Mouse (Mus musculus) right cerebral cortex, postnatal 4 days (tissue): ENCODE data around the gene Olfr512.

Experiments
- DNase-seq: peaks from one replicate; pipeline ENCODE4 v3.0.0-alpha.2; 2022

Olfr512 gene

DNA sequence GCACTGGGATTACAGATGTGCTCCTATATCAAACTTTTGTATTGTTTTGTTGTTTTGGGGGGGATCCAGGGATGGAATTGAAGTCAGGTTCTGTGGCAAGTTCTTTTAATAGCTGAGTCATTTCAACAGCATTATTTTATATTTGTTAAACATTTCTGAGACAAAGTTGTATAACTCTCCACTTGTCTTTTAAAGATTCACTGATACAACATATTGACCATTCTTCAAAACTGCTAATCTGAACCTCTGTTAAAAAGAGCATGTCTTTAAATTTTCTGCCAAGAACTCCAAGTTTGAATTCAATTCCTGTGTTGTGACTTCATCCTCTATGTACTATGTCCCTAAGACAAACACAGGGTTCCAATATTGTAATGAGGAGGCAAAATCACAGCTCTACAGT, at the start of gene Olfr512:
TSS of gene Olfr512 (plus strand) at position 301 of the 400 bp plus-strand sequence.
- DNase-seq, result no peak

DNA sequence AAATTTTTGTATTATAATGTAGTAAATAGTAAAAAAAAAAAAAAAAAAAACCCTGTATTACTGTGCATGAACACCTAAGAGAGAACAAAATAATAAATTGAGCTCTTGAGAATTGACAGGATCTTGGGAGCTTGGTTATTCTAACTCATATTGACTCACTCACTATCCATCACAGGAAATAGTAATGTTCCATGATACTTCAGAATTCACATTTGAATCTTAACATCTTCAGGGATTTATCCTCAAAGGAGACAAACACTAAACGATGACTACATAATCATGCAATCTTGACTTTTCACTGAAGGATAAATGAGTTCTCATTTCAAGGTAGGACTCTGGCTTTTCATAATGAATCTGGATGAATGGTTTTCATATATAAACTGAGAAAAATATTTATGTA, 47.0 kb upstream of the Olfr512 start, which contains the start of gene Olfr510:
TSS of gene Olfr510 (plus strand) at position 301 of the 400 bp plus-strand sequence.
- DNase-seq, result no peak

DNA sequence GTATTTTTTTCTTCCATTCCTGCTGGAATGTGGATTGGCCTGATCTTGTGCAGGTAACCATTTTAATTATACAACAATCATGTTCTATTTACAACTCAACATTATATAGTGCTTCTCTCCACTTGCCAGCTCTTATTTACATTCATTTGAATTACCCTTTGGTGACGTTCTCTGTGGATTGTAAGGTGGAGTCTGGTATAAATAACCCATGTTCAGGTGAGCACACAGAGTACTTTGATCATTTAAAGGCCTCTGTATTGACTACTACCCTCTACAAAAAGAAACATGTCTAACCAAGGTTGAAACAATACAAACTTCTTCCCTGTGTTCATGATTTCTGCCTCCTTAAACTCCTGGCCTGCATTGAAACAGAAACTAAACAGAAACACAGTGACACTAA, 42.1 kb upstream of the Olfr512 start:
- DNase-seq, result no peak

- DNase-seq, result no peak
Observed at GRCm38 (mm10) chr7:108678886-108679285, 34.2 kb upstream of the Olfr512 start.

DNA sequence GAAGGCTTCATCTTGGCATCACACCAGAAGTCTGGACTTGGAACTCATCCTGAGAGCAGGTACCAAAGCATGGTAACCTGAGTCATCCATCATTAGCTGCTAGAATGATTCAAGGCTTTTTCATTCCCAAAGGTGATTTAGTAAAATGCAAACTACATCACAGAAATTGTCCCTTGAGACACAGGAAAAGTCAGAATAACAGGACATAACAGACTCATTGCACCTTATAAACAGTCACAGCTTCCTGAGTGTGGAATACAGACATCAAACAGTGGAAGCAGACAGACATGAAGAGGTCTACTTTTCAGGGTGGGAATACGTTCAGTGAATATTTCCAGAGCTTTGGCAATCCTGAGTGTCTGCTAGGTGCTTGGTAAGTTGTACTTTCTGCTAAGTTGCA, 37.6 kb downstream of the Olfr512 start, which contains the start of gene Olfr513:
TSS of gene Olfr513 (plus strand) at position 301 of the 400 bp plus-strand sequence.
- no peak for DNase-seq

DNA sequence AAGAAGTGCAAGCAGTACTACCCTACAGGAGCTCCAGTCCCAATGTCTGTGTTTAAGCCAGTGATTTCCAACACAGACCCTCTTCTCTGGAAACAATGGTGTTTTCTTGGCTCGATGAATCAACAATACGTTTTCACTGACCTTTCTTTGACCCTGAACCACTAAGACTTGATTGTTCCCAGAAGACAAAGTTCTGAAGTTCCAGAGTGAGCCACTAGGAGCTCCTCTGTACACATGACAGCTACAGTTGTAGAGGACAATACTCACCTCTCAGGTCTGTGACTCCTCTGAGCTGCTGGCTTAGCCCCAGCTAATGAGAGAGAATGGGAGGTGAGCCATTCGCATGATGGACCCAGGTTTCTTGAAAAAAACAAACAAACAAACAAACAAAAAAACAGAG, 47.3 kb downstream of the Olfr512 start:
- no peak for DNase-seq
